Mouse (Mus musculus) erythroblast, embryonic 14.5 days (primary cell): Measurements from ENCODE around the gene Olfr20. TPM values are rescaled to one million over a fixed set of nuclear protein-coding genes. Genes with fewer than 3 reads are reported as not detected.
"Not testable (repeated sequence)": the region's sequence is repeated elsewhere in the genome, so short reads cannot be mapped to it uniquely, and the experiment has no call there.

Source experiments
- H3K27me3 ChIP-seq: 2 replicates; pipeline ENCODE4 v1.6.1; 2012; ENCODE audit warnings: inconsistent platforms; ENCODE audit not compliant: control insufficient read depth
- H3K36me3 ChIP-seq: 2 replicates; pipeline ENCODE4 v1.6.1; 2012; ENCODE audit warnings: mild to moderate bottlenecking, inconsistent platforms; ENCODE audit not compliant: control insufficient read depth
- H3K4me1 ChIP-seq: 2 replicates; pipeline ENCODE4 v1.6.1; 2012; ENCODE audit warnings: inconsistent platforms; ENCODE audit not compliant: control insufficient read depth
- H3K4me3 ChIP-seq: replicated peaks from 2 replicates; pipeline ENCODE3; 2012; ENCODE audit warnings: moderate library complexity, mild to moderate bottlenecking, inconsistent platforms
- H3K9me3 ChIP-seq: 2 replicates; pipeline ENCODE4 v1.6.1; 2012; ENCODE audit warnings: low read length, inconsistent platforms, mixed read lengths; ENCODE audit not compliant: control insufficient read depth
- GATA1 ChIP-seq: IDR thresholded peaks from 2 replicates; pipeline ENCODE4 v1.6.1; 2012; ENCODE audit warnings: low read length, inconsistent platforms, mixed read lengths
- TAL1 ChIP-seq: IDR thresholded peaks from 3 replicates; pipeline ENCODE4 v1.6.1; 2012; ENCODE audit warnings: low read length, inconsistent platforms, mixed read lengths
- polyA plus RNA-seq: library from polyadenylated mRNA; stranded (reverse); fragments of >175 nt; gene quantifications from 2 replicates; pipeline ENCODE4 v1.2.3, GENCODE M21; 2012

The Olfr20 gene
- not detected in 2 replicates for polyA plus RNA-seq

- Histone ChIP-seq H3K4me1 (no peaks in the 10 kb centered on the region), H3K27me3 (no peaks in the 10 kb centered on the region), H3K36me3 (no peaks in the 10 kb centered on the region), H3K9me3 (no peaks in the 10 kb centered on the region), H3K4me3 (no peak within 1 kb of the TSS)
- TF ChIP-seq TAL1 (no peak), GATA1 (no peak)
Observed at GRCm38 (mm10) chr11:73350483-73350882, at the start of gene Olfr20. TSS of gene Olfr20 (plus strand) at chr11:73350783.

GRCm38 (mm10) chr11:73303123-73303522 is 47.5 kb upstream of the Olfr20 start:
- TF ChIP-seq TAL1 (no peak), GATA1 (no peak)
- H3K4me1 ChIP-seq, result no peaks in the 10 kb centered on the region
- no peaks in the 10 kb centered on the region for H3K27me3 ChIP-seq
- H3K4me3 ChIP-seq, result no peak overlapping the region
- no peaks in the 10 kb centered on the region for H3K9me3 ChIP-seq
- H3K36me3 ChIP-seq, result no peaks in the 10 kb centered on the region

DNA sequence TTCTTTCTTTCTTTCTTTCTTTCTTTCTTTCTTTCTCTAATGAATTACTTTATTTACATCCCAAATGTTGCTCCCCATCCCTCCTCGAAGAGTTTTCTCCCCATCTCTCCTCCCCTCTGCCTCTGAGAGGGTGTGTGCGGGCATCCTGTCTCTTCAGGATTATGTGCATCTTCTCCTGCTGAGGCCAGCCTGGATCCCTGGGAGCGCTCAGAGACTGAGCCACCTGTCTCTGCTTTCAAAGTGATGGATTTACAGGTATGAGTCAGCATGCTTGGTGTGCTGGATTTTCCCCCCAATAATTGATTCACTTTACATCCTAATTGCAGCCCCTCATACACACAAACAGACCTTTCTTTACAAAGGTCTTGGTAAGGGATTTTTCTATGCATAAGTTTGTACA is 34.6 kb upstream of the Olfr20 start:
- Histone ChIP-seq H3K36me3 (no peaks in the 10 kb centered on the region), H3K4me1 (no peaks in the 10 kb centered on the region), H3K4me3 (no peak overlapping the region), H3K9me3 (no peaks in the 10 kb centered on the region), H3K27me3 (no peaks in the 10 kb centered on the region)
- TF ChIP-seq GATA1, result no peak
- no peak for TF ChIP-seq TAL1

GRCm38 (mm10) chr11:73318581-73318980 is 32.0 kb upstream of the Olfr20 start:
- not testable (repeated sequence) for H3K36me3 ChIP-seq, H3K27me3 ChIP-seq, H3K9me3 ChIP-seq, H3K4me3 ChIP-seq, H3K4me1 ChIP-seq

DNA sequence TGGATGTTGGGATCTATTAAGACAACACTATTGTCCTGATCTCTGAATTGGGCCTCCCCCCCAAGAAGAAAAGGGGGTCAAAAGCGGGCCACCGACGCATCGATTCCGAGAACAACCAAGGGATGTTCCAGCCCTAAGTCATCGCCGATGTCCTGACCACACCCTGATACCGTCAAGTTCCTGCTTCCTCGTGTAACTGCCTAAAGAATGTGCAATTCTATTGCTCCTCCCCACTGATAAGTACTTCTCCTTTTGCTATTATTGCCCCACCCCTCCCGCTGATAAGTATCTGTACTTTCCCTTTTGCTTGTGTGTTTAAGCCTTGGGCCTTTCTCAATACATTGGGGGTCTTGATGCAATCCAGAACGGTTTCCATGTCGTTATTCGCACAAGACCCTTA is 29.5 kb upstream of the Olfr20 start:
- H3K27me3 ChIP-seq, H3K4me3 ChIP-seq, H3K36me3 ChIP-seq, H3K4me1 ChIP-seq, H3K9me3 ChIP-seq: not testable (repeated sequence)

DNA sequence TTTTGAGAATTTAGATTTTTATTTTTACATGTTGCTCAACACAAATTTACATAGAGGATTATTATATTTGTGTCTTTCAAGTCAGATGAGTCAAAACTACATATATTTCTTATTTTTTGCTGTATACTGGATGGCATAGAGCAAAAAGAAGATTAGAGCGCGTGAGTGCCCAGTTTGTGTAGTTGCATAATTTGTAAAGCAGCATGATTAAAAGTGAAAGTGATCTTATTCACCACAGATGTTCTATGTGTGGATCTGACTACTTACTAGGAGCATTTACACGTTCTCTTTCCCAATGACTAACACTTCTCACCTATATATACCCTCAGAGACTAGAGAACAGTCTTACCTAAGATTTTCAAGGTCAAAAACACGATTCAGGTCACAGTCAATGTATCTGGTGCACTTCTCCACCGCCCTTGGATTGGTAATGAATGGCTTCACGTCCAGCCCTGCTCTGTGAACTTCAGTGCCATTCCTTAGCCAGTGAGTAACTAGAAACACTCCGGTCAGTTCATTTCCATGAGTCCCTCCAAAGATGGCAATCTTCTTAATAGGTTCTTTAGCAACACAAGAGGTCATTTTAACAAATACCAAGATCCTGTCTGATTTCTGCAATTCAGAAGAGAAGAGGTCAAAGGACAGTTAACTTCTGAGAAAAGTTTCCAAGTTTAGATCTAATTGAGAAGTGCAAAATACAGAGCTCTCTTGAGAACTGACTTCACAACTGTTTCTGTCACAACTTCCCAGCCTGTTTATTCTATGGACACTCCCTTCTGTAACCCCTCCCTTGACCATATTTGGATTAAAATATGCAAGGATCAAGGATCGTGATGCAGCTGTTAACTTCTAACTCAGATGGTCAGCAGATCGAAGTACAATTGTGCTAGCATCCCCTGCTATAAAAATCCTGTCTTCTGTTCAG is 26.4 kb upstream of the Olfr20 start:
- H3K9me3 ChIP-seq, result peaks cover 1% of the 10 kb centered on the region; the same call in 1 of the 2 replicates
- TF ChIP-seq TAL1 (no peak), GATA1 (no peak)
- H3K36me3 ChIP-seq, result no peaks in the 10 kb centered on the region
- H3K27me3 ChIP-seq, result no peaks in the 10 kb centered on the region
- no peaks in the 10 kb centered on the region for H3K4me1 ChIP-seq
- no peak overlapping the region for H3K4me3 ChIP-seq

GRCm38 (mm10) chr11:73326485-73326886 is 24.1 kb upstream of the Olfr20 start:
- Histone ChIP-seq H3K4me1 (no peaks in the 10 kb centered on the region), H3K4me3 (no peak overlapping the region), H3K9me3 (peaks cover 9% of the 10 kb centered on the region; the same call in 1 of the 2 replicates), H3K36me3 (no peaks in the 10 kb centered on the region), H3K27me3 (no peaks in the 10 kb centered on the region)
- TF ChIP-seq TAL1 (no peak), GATA1 (no peak)

DNA sequence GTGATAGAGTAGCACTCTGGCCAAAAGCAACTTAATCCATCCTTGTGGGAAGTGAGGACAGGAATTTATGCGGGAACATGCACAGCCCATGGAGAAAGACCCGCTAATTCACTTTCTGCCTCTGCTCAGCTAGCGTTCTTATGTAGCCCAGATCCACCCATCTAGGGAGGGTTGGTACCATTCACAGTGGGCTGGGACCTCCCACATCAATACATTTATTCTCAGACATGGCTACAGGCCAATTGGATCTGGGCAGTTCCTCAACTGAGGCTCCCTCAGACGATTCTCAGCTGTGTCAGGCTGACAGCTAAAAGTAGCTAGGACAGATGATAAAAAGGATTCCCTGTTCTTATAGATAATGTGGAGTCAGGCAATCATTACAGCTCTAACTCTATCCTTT is 23.2 kb upstream of the Olfr20 start:
- H3K9me3 ChIP-seq, result peaks cover 9% of the 10 kb centered on the region; the same call in 1 of the 2 replicates

GRCm38 (mm10) chr11:73329442-73329841 is 21.1 kb upstream of the Olfr20 start, which contains the start of the genes Aspa, Gm49340 and Spata22:
TSS of gene Aspa (minus strand) at chr11:73329596.
TSS of gene Gm49340 (plus strand) at chr11:73329741.
TSS of gene Spata22 (plus strand) at chr11:73329741.
- TF ChIP-seq GATA1 (no peak), TAL1 (no peak)
- Histone ChIP-seq H3K9me3 (peaks cover 9% of the 10 kb centered on the region; the same call in 1 of the 2 replicates), H3K4me3 (no peak within 1 kb of the TSS), H3K27me3 (no peaks in the 10 kb centered on the region), H3K4me1 (no peaks in the 10 kb centered on the region), H3K36me3 (no peaks in the 10 kb centered on the region)

More for the DNA sequence above, 23.2 kb upstream of the Olfr20 start:
- Histone ChIP-seq H3K36me3 (no peaks in the 10 kb centered on the region), H3K27me3 (no peaks in the 10 kb centered on the region), H3K4me1 (no peaks in the 10 kb centered on the region), H3K4me3 (no peak overlapping the region)
- no peak for TF ChIP-seq GATA1
- TF ChIP-seq TAL1, result no peak

- Histone ChIP-seq H3K4me1 (no peaks in the 10 kb centered on the region), H3K27me3 (no peaks in the 10 kb centered on the region), H3K4me3 (no peak overlapping the region), H3K9me3 (peaks cover 9% of the 10 kb centered on the region; the same call in 1 of the 2 replicates), H3K36me3 (no peaks in the 10 kb centered on the region)
- TF ChIP-seq TAL1 (no peak), GATA1 (no peak)
Observed at GRCm38 (mm10) chr11:73333357-73333756, 17.2 kb upstream of the Olfr20 start.
